21 mouse cellular contexts compared by ENCODE assay signal in the genomic region with DNA sequence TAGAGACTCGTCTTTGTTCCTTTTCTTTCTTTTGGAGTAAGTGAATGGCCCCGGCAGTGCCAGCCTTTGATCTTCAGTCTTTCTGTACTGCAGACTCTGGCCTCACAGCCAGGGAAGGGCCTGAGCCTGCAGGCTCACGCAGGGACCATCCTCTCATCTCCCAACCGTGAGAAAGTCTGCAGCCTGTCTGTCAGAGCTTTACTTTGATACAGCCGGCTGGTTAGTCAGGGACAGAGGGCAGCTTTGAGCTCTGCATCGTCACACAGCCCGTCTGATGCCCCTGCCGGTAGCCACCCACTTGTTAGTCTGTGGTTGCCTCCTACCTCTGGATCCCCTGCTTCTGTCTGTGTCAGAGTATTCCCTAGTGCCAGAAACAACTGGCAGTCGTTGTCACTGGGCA. TPM values are rescaled to one million over a fixed set of nuclear protein-coding genes. Genes with fewer than 3 reads are reported as not detected.
A peak's percentile ranks its signal among the peaks of the same experiment; 100 is the strongest.
DNase-seq lines count a peak whose midpoint lies in the region; ATAC-seq and TF ChIP-seq lines count a peak whose summit lies in the region.
"Had no signal": no experiment of that assay in that cellular context is flagged by ENCODE, and none has a peak within 500 bp of the region (broad histone marks: within the 10 kb centered on the region; RNA-seq: fewer than 3 reads in every experiment).

No protein-coding gene starts in this region.

- no peaks in the 10 kb centered on the region for H3K36me3 ChIP-seq in forebrain, embryonic 11.5 days (ENCODE audit: control insufficient read depth, insufficient read depth, low read length)
- H3K36me3 ChIP-seq in forebrain, embryonic 15.5 days, result no peaks in the 10 kb centered on the region
- no peaks in the 10 kb centered on the region for H3K36me3 ChIP-seq in neural tube, embryonic 11.5 days (ENCODE audit: control insufficient read depth, insufficient read depth, low read length)
- H3K36me3 ChIP-seq in midbrain, embryonic 12.5 days, result no peaks in the 10 kb centered on the region
- H3K36me3 ChIP-seq: G1E; intestine, embryonic 15.5 days; neural tube, embryonic 12.5 days had no signal

- no peak for TF ChIP-seq CTCF in cerebellum, adult 2 months (IDR thresholded peaks at IDR 0.05; ENCODE audit: borderline replicate concordance, insufficient read depth, low read depth, low read length)

- H3K9me3 ChIP-seq in forebrain, embryonic 11.5 days (ENCODE audit: control insufficient read depth, low read length), result no peaks in the 10 kb centered on the region
- no peaks in the 10 kb centered on the region for H3K9me3 ChIP-seq in forebrain, embryonic 15.5 days
- H3K9me3 ChIP-seq in neural tube, embryonic 11.5 days (ENCODE audit: control insufficient read depth, low read length), result no peaks in the 10 kb centered on the region
- no peaks in the 10 kb centered on the region for H3K9me3 ChIP-seq in midbrain, embryonic 12.5 days
- H3K9me3 ChIP-seq: G1E; heart, embryonic 15.5 days; intestine, embryonic 15.5 days; liver, embryonic 15.5 days; neural tube, embryonic 12.5 days had no signal

- H3K4me3 ChIP-seq in forebrain, embryonic 11.5 days (ENCODE audit: low read depth, low read length), result no peak overlapping the region
- H3K4me3 ChIP-seq in forebrain, embryonic 15.5 days, result no peak overlapping the region
- no peak overlapping the region for H3K4me3 ChIP-seq in neural tube, embryonic 11.5 days (ENCODE audit: low read depth, low read length)
- no peak overlapping the region for H3K4me3 ChIP-seq in midbrain, embryonic 12.5 days
- H3K4me3 ChIP-seq in cerebellum, adult 2 months (replicated peaks; ENCODE audit: insufficient read depth, low read depth, low read length), result no peak overlapping the region
- H3K4me3 ChIP-seq: heart, embryonic 15.5 days; intestine, embryonic 15.5 days; liver, embryonic 15.5 days; neural tube, embryonic 12.5 days had no signal

- H3K9ac ChIP-seq in forebrain, embryonic 11.5 days (ENCODE audit: low read length), result no peak overlapping the region; the same call in 1 of the 2 replicates
- no peak overlapping the region for H3K9ac ChIP-seq in forebrain, embryonic 15.5 days (replicated peaks)
- 0 out of 2 replicates have a peak overlapping the region, but pooled peaks have one; percentile 31 for H3K9ac ChIP-seq in neural tube, embryonic 11.5 days (ENCODE audit: low read length)
- H3K9ac ChIP-seq in midbrain, embryonic 12.5 days (replicated peaks), result 0 out of 2 replicates have a peak overlapping the region, but pooled peaks have one; percentile 0
- H3K9ac ChIP-seq: heart, embryonic 15.5 days; intestine, embryonic 15.5 days; liver, embryonic 15.5 days; neural tube, embryonic 12.5 days had no signal

- 13% methylated on average over 9 of the region's 9 CpGs for WGBS in forebrain, embryonic 11.5 days
- WGBS in forebrain, embryonic 15.5 days, result 7% methylated on average over 9 of the region's 9 CpGs
- WGBS in neural tube, embryonic 11.5 days, result 11% methylated on average over 9 of the region's 9 CpGs
- WGBS in midbrain, embryonic 12.5 days, result 8% methylated on average over 9 of the region's 9 CpGs
- 39% methylated on average over 9 of the region's 9 CpGs for WGBS in cerebellum, adult 2 months

- H3K27ac ChIP-seq in forebrain, embryonic 11.5 days (ENCODE audit: low read depth, low read length), result peak overlapping the region; percentile 31; the same call in 1 of the 2 replicates
- no peak overlapping the region for H3K27ac ChIP-seq in forebrain, embryonic 15.5 days (replicated peaks)
- H3K27ac ChIP-seq in neural tube, embryonic 11.5 days (ENCODE audit: low read depth, low read length), result no peak overlapping the region
- H3K27ac ChIP-seq in midbrain, embryonic 12.5 days (replicated peaks), result peak overlapping the region; percentile 11; the same call in 1 of the 2 replicates
- H3K27ac ChIP-seq in cerebellum, adult 2 months (ENCODE audit: insufficient read depth, low read length), result no peak overlapping the region
- H3K27ac ChIP-seq: heart, embryonic 15.5 days; intestine, embryonic 15.5 days; liver, embryonic 15.5 days; macrophage; neural tube, embryonic 12.5 days had no signal

- H3K4me1 ChIP-seq in forebrain, embryonic 11.5 days (replicated peaks; ENCODE audit: control insufficient read depth, insufficient read depth, low read length), result peaks cover 5% of the 10 kb centered on the region
- peaks cover 11% of the 10 kb centered on the region for H3K4me1 ChIP-seq in forebrain, embryonic 15.5 days
- H3K4me1 ChIP-seq in neural tube, embryonic 11.5 days (ENCODE audit: control insufficient read depth, insufficient read depth, low read length), result peaks cover 5% of the 10 kb centered on the region; the same call in 1 of the 2 replicates
- H3K4me1 ChIP-seq in midbrain, embryonic 12.5 days, result peaks cover 19% of the 10 kb centered on the region
- peaks cover 6% of the 10 kb centered on the region for H3K4me1 ChIP-seq in cerebellum, adult 2 months (ENCODE audit: control insufficient read depth, insufficient read depth, low read length)
- H3K4me1 ChIP-seq: heart, embryonic 15.5 days; intestine, embryonic 15.5 days; liver, embryonic 15.5 days had no signal

- no peak overlapping the region for H3K4me2 ChIP-seq in forebrain, embryonic 11.5 days (ENCODE audit: low read depth, low read length, severe bottlenecking)
- no peak overlapping the region for H3K4me2 ChIP-seq in forebrain, embryonic 15.5 days (replicated peaks)
- no peak overlapping the region for H3K4me2 ChIP-seq in neural tube, embryonic 11.5 days (ENCODE audit: low read depth)
- no peak overlapping the region for H3K4me2 ChIP-seq in midbrain, embryonic 12.5 days (replicated peaks)
- H3K4me2 ChIP-seq: heart, embryonic 15.5 days; intestine, embryonic 15.5 days; liver, embryonic 15.5 days; neural tube, embryonic 12.5 days had no signal

- no peak for ATAC-seq in forebrain, embryonic 11.5 days (replicated peaks; ENCODE audit: low FRiP score)
- ATAC-seq in forebrain, embryonic 15.5 days (replicated peaks), result no peak
- ATAC-seq in neural tube, embryonic 11.5 days (ENCODE audit: insufficient read depth, low FRiP score, low TSS enrichment), result no peak
- no peak for ATAC-seq in midbrain, embryonic 12.5 days (ENCODE audit: low FRiP score, low read depth)
- ATAC-seq: intestine, embryonic 15.5 days had no signal

- no peaks in the 10 kb centered on the region for H3K27me3 ChIP-seq in forebrain, embryonic 11.5 days (ENCODE audit: control insufficient read depth, insufficient read depth, low read length)
- no peaks in the 10 kb centered on the region for H3K27me3 ChIP-seq in forebrain, embryonic 15.5 days
- no peaks in the 10 kb centered on the region for H3K27me3 ChIP-seq in neural tube, embryonic 11.5 days (ENCODE audit: control insufficient read depth, insufficient read depth, low read length)
- H3K27me3 ChIP-seq in midbrain, embryonic 12.5 days, result no peaks in the 10 kb centered on the region
- no peaks in the 10 kb centered on the region for H3K27me3 ChIP-seq in cerebellum, adult 2 months (ENCODE audit: control insufficient read depth, insufficient read depth, low read length)
- H3K27me3 ChIP-seq: heart, embryonic 15.5 days; intestine, embryonic 15.5 days; liver, embryonic 15.5 days; neural tube, embryonic 12.5 days had no signal

- TF ChIP-seq POLR2A in cerebellum, adult 2 months (IDR thresholded peaks at IDR 0.05; ENCODE audit: borderline replicate concordance, insufficient read depth, low read length), result no peak

- no peak for DNase-seq in forebrain, embryonic 11.5 days (ENCODE audit: low spot score)
- DNase-seq in neural tube, embryonic 11.5 days (ENCODE audit: low spot score), result no peak
- DNase-seq in neural tube, embryonic 10.5 days (ENCODE audit: extremely low spot score, low spot score), result no peak
- DNase-seq in ovary, postnatal 10 days (ENCODE audit: low spot score), result no peak
- DNase-seq in heart, adult 9 months (ENCODE audit: low spot score in 2 of 2), result no peak
- no peak for DNase-seq in cerebellum, adult 2 months
- DNase-seq: adrenal gland, postnatal 14 days; cerebellum, adult 11-12 months; cerebellum, postnatal 36 days; gastrocnemius, postnatal 10 days; heart, adult 18-20 months; right cerebral cortex, adult 18-20 months; thymus, postnatal 14 days had no signal

RNA-seq across cellular contexts. Expression of a gene that starts 22.5 kb away (rescaled TPM):
- polyA plus RNA-seq in forebrain, embryonic 11.5 days (2014; fragmentation: Nextera tagmentation; extraction: Ambion mirVana), result 10.4 and 12.1 TPM in 2 replicates
- 28.1 and 34.0 TPM in 2 replicates for polyA plus RNA-seq in forebrain, embryonic 15.5 days (2015; fragmentation: Nextera tagmentation; extraction: Ambion mirVana)
- 11.9 and 12.6 TPM in 2 replicates for polyA plus RNA-seq in neural tube, embryonic 11.5 days (2014; fragmentation: Nextera tagmentation; extraction: Ambion mirVana)
- polyA plus RNA-seq in midbrain, embryonic 12.5 days (2016; fragmentation: Nextera tagmentation; extraction: Ambion mirVana), result 10.1 and 10.2 TPM in 2 replicates
- 116 and 141 TPM in 2 replicates for polyA plus RNA-seq in cerebellum, adult 2 months (2012; rRNA removed)

RNA-seq across cellular contexts. Expression of a gene that starts 51.8 kb away (rescaled TPM):
- polyA plus RNA-seq in forebrain, embryonic 11.5 days (2014; fragmentation: Nextera tagmentation; extraction: Ambion mirVana), result 104 and 107 TPM in 2 replicates
- polyA plus RNA-seq in forebrain, embryonic 15.5 days (2015; fragmentation: Nextera tagmentation; extraction: Ambion mirVana), result 94.2 and 95.7 TPM in 2 replicates
- polyA plus RNA-seq in neural tube, embryonic 11.5 days (2014; fragmentation: Nextera tagmentation; extraction: Ambion mirVana), result 89.6 and 92.1 TPM in 2 replicates
- 96.1 and 109 TPM in 2 replicates for polyA plus RNA-seq in midbrain, embryonic 12.5 days (2016; fragmentation: Nextera tagmentation; extraction: Ambion mirVana)
- polyA plus RNA-seq in cerebellum, adult 2 months (2012; rRNA removed), result 41.9 and 43.9 TPM in 2 replicates

Comparison
In these comparisons a context has a peak if more than half of its experiments do, and no peak if none do; other contexts are left out.
1. H3K27ac ChIP-seq: peak in forebrain, embryonic 11.5 days (single experiment) and midbrain, embryonic 12.5 days (single experiment); none in forebrain, embryonic 15.5 days (single experiment), neural tube, embryonic 11.5 days (single experiment) and cerebellum, adult 2 months (single experiment).
2. H3K9ac ChIP-seq: peak in neural tube, embryonic 11.5 days (single experiment) and midbrain, embryonic 12.5 days (single experiment); none in forebrain, embryonic 11.5 days (single experiment) and forebrain, embryonic 15.5 days (single experiment).